Mouse (Mus musculus) splenic B cell, adult 2 months (primary cell): ENCODE results near the gene Supv3l1.
"Not testable (repeated sequence)": the region's sequence is repeated elsewhere in the genome, so short reads cannot be mapped to it uniquely, and the experiment has no call there.

ENCODE experiments used
- DNase-seq: peaks from one replicate; pipeline ENCODE4 v3.0.0-alpha.2; 2011; ENCODE audit warnings: low read depth, low spot score
- H3K27me3 ChIP-seq: 2 replicates; pipeline ENCODE4 v1.6.1; 2012; ENCODE audit warnings: mild to moderate bottlenecking, low read length, moderate library complexity, mixed read lengths; ENCODE audit not compliant: control insufficient read depth, poor library complexity, insufficient read depth, severe bottlenecking
- H3K36me3 ChIP-seq: 2 replicates; pipeline ENCODE4 v1.6.1; 2012; ENCODE audit warnings: mild to moderate bottlenecking, low read length, moderate library complexity, mixed read lengths; ENCODE audit not compliant: control insufficient read depth, poor library complexity, insufficient read depth, severe bottlenecking

Gene Supv3l1

DNA sequence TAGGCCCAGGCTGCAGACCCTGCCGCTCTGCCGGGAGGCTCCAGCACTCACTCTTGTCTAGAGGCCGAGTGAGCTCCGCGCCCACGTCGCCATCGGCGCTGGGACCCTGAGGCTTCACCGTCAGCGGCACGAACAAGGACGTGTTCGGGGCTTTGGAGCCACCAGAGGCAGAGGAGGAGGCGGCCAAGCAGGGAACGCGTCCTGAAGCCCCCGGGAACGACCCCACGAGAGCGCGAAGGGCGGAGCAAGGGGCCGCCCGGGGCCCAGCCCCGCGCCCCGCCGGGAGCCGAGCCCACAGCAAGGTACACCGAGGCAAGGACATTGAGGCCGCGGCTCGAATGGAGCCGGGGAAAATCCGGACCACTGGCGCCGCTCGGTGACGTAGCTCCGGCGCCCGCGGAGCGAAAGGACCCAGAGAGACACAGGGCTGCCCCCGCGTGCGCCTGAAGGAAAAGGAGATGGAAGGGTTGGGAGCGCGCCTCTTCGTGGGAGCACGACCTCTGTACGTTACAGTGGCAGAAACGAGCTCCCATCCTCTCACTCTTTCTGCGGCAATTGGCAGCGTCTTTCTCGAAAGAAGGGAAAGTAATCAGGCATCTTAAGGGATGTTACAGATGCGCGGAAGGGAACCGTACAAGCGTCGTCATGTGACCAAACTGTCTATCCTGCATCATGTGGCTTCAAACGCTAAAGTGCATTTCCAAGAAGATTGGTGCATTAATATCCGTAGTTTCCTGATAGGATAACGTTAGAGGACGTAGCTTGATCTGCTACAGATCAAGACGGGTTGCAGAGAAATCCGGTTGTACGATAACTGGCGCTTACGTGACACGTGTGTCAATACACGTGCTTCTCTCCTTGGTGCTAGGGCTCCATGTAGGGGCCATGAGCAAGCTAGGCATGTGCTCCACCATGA lies at the start of gene Supv3l1, which contains the start of gene 4930507D05Rik:
Gene Supv3l1 (minus strand): TSS at position 375 of the 916 bp plus-strand sequence.
Gene 4930507D05Rik (plus strand): TSS at position 126 of the 916 bp plus-strand sequence.
- H3K36me3 ChIP-seq = peaks cover 4% of the 10 kb centered on the region
- peak; percentile 92 for DNase-seq
- no peaks in the 10 kb centered on the region for H3K27me3 ChIP-seq

DNA sequence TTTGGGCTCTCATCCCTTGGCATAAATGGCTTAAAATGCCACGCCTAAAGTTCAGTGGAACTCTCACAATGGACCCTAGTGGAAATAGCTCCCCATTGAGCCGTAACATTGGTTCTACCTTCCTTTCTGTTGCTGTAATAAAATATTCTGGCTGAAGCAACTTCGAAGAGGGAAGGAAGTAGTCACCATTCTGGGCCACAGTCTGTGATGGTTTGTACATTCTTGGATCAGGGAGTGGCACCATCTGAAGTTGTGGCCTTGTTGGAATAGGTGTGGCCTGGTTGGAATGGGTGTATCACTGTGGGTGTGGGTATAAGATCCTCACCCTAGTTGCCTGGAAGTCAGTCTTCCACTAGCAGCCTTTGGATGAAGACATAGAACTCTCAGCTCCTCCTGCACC lies 42.1 kb upstream of the Supv3l1 start:
- peaks cover 23% of the 10 kb centered on the region for H3K36me3 ChIP-seq
- peak; percentile 33 for DNase-seq
- not testable (repeated sequence) for H3K27me3 ChIP-seq

DNA sequence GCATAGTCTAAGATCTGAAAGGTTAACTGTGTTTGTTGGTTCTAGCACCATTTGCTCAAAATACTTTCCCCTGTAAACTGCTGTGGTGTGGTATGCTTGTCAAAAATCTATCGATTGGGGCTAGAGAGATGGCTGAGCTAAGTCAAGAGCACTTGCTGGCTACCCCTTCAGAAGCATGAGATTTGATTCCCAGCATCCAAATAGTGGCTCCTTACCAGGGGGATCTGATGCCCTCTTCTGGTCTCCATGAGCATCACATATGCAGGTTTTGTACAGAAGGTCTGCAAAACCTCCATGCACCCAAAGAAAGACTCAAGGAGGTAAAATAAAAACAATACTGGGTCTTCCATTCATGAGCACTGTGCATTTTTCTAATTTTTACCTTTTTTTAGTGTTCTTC lies 38.7 kb upstream of the Supv3l1 start:
- no peaks in the 10 kb centered on the region for H3K27me3 ChIP-seq
- peak; percentile 73 for DNase-seq
- peaks cover 6% of the 10 kb centered on the region; the same call in 1 of the 2 replicates for H3K36me3 ChIP-seq

DNA sequence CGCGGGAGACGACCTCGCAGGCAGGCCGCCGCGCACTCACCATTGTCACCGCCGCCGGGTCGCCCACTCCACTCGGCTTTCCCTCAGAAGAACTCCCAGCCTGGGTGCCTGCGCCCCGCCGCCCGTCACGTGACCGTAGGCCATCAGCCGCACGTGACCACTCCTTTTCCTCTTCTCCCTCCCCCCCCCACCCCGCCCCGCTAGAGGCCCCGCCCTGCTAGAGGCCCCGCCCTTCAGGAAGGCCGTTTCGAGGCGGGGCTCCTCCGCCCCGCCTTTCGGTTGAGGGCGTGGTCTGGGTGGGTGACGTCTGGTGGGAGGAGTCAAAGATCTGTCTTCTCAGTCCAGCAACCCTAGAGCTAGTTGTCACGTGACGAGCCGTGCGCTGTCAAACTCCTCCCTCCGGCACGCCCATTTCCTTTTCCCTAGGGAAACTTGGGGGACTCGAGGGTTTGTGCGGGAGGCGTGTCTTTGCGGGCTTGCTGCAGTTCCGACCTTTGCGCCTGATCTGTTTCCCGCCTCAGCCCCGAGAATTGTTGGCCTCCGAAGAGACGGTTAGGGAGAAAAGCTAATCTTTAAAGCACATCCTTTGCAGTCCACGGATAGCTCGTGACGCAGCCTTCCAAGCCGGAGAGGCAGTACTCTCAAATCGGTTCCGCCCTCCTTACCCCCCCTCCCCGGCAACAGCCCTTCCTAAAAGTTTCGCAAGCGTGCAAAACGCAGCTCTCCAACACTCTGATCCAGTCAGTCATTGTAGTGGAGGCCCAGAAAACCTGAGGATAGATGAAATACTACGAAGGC lies 37.3 kb upstream of the Supv3l1 start, which contains the start of gene Vps26a:
Gene Vps26a (minus strand): TSS at position 188 of the 798 bp plus-strand sequence.
- H3K27me3 ChIP-seq = no peaks in the 10 kb centered on the region
- H3K36me3 ChIP-seq = 0 out of 2 replicates have a peak, but pooled peaks cover 4% of the 10 kb centered on the region
- DNase-seq = peak; percentile 99

DNA sequence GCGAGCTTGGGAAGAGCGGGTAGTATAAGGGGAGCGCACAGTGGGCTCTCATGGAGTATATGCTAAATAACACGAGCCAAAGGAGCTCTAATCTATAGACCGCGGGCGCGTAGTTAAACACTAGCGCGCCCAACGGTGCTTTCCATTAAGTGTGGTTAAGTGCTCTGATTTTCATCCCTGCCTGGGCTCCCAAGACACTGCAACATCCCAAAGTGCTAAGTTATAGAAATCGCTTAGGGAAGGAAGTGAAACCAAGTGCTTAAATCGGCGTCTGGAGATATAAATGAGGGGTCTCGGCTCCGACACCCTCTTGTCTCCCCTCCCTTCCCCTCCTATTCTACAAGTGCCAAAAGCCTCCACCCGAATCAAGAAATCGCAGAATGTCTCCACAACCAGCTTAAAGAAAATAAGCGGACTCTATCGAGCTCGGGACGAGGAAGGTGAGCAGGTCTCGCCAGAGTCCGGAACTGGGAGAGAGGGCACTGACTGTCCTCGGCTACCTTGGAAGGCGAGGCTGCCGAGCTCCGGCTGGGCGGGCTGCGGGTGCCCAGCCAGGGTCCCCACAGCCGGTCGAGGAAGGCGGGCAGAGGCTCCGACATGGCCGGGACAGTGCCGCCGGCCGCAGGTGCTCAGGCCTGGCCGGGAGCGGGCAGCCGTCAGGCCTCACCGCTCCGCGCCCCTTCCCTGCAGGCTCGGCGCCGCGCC lies 36.5 kb upstream of the Supv3l1 start:
- Histone ChIP-seq H3K27me3 (no peaks in the 10 kb centered on the region), H3K36me3 (0 out of 2 replicates have a peak, but pooled peaks cover 4% of the 10 kb centered on the region)
- peak; percentile 53 for DNase-seq

DNA sequence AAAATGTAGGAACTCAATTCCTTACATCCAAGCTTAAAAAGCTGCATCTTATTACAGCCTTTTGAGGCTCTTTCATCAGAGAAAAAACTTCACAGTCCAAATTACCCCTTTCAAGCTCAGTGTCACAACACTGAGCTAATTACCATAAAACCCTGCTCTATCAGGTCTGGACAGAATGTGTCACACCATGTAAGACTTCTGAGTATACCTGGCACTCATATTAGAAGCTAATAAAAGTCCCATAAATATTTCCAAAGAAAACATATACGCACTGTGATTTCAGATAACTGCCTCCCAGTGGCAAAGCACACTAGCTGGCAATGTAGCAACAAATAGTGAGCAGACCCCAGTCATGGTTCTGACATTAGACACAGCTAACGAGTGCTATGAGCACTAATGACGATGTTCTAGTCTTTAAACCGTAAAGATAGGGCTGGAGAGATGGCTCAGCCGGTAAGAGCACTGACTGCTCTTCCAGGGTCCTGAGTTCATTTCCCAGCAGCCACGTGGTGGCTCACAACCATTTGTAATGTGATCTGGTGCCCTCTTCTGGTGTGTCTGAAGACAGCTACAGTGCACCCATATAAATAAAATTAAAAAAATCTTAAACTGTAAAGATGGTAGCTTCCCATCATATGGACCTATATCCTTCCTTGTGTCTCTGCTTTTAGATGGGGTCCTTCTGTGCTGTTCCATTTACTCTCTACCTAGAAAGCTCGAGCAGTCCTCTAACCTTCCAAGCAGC lies 31.7 kb upstream of the Supv3l1 start:
- DNase-seq = no peak
- no peaks in the 10 kb centered on the region for H3K27me3 ChIP-seq
- no peaks in the 10 kb centered on the region for H3K36me3 ChIP-seq

DNA sequence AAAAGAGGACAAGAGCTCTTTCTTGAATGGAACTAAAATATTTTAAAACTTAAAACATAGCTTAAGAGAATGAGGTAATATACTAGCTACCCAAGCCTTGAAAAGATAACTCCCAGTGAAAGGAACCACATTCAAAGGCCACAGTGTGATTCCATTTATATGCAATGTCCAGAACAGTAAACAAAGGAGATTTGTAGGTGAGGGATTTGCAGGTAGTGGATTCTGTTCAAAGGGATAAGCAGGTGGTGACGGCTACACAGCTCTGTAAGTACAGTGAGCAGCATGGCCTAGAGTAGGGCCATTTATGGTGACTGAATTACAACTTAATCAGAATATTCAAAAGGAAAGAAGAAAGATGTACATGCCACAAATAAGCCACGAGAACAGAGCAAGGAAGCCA lies 27.4 kb upstream of the Supv3l1 start:
- Histone ChIP-seq H3K27me3 (no peaks in the 10 kb centered on the region), H3K36me3 (0 out of 2 replicates have a peak, but pooled peaks cover 5% of the 10 kb centered on the region)
- DNase-seq = no peak

DNA sequence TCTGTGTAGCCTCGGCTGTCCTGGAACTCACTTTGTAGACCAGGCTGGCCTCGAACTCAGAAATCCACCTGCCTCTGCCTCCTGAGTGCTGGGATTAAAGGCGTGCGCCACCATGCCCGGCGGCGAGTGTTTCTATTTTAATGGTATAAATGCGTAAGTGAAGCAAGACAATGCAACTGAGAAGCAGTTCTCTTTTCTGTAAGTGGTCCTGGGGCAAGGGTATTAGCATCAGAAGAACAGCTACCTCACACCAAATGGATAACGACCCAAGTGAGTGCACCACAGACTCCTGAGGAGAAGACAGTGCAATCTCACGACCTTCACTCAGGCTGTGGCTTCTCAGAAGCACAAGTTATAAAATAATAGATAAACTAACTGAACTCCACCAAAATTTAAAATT lies 25.4 kb upstream of the Supv3l1 start:
- Histone ChIP-seq H3K36me3 (0 out of 2 replicates have a peak, but pooled peaks cover 5% of the 10 kb centered on the region), H3K27me3 (no peaks in the 10 kb centered on the region)
- DNase-seq = no peak

DNA sequence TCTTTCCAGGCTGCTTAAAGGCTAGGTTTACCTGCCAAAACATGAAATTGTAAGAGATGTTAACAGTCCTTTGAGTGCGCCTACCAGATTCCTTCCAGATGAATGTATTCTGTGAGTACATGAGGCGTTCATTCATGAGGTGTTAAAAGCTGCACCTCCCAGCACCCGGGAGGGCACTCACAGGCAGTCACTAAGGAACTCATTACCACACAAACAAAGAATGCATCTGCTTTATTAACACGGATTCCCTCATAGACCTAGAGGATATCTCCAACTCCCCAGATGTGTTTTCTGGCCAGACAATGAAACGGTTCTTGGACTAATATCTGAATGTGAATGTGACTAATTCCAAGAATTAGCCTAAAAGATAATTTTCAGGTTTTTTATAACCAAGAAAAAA lies 21.6 kb upstream of the Supv3l1 start:
- no peak for DNase-seq
- no peaks in the 10 kb centered on the region for H3K27me3 ChIP-seq
- H3K36me3 ChIP-seq = peaks cover 5% of the 10 kb centered on the region; the same call in 1 of the 2 replicates

DNA sequence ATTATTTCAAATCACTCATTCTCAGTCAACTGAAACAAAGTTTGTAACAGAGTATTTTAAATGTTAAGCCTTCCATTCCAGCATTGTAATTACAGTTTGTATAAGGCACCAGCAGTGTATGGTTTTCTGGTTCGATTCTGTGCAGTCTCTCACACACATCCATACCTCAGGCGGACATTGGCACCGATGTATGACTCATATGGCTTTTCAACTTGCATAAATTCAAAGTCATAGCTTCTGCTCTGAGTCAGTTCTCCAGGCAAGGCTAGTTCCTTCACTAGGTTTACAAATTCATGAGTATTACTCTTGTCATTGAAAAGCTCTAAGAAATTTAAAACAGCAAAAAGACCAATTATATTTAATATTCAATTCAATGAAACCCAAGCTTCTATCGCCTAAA lies 20.2 kb upstream of the Supv3l1 start:
- H3K36me3 ChIP-seq = no peaks in the 10 kb centered on the region; the same call in 1 of the 2 replicates

DNA sequence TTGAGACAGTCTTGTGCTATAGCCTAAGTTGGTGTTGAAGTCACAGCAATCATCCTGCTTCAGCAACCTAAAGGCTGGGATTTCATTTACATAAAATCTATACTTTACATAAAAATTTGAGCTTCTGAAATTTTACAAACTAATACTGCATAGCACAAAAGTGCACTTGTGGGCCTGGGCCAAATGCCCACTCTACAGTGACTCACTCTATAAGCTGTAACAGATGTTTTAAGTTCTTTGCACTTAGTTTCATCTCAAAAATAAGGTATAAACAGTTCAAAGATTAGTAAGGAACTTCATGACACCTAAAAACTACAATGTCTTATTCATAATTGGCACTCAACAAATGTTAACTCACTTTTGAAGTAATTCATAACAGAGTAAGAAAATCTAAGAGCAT lies 11.8 kb upstream of the Supv3l1 start:
- H3K36me3 ChIP-seq = peaks cover 8% of the 10 kb centered on the region
- H3K27me3 ChIP-seq = no peaks in the 10 kb centered on the region; the same call in 1 of the 2 replicates
- DNase-seq = no peak

More for the DNA sequence above, 20.2 kb upstream of the Supv3l1 start:
- H3K27me3 ChIP-seq = no peaks in the 10 kb centered on the region
- no peak for DNase-seq

DNA sequence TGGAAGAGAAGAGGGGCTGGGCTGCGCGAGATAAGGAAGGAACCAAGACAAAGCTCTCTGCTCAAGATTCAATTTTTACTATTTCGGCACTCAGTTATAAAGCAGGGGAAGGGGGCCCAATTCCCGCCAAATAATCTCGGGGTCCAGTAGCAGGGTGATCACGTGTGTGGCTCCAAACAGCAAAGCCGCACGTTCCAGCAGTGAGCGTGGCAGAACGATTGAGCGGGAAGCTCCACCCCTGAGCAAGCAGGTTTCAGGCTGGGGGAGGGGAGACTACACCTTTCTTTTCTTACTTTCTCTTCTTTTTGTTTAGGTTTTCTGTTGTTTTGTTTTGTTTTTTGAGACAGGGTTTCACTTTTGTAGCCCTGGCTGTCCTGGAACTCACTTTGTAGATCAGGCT lies 2.5 kb upstream of the Supv3l1 start:
- not testable (repeated sequence) for H3K36me3 ChIP-seq, H3K27me3 ChIP-seq, DNase-seq

DNA sequence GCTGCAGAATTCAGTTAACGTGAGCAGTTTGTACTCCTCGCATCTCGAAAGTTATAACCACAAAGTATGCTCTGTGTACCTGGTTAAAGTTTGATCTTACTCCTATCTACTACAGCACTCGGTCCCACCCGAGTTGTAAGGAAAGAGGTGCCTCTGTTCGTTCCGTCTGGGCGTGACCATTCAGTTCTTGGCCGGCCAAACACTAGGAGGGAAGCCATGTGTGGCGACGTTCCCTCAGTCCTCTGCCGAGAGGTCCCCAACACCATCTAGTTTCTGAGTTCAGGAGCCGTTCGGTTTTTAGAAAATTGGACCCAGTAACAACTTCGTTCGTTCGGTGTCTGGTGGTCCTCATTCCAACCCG lies 722 bp upstream of the Supv3l1 start:
- DNase-seq = no peak

DNA sequence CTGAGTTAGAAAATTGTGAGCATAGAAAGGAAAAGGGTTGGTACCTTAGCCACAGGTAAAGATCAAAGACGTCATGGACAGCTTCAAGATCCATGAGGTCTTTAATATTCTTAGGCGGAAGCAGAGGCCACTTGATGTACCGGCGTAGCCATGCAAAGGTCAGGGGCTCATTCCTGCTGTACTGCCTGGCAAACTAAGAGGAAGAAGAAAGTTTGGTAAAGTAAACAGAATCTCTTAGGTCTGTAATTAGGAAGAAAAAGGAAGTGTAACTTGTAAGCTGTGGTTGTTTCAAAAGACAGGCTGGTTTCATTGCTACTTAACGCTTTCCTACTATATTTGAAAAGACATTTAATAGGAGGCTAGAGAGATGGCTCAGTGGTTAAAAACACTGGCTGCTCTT lies 19.1 kb downstream of the Supv3l1 start:
- Histone ChIP-seq H3K27me3 (no peaks in the 10 kb centered on the region), H3K36me3 (peaks cover 15% of the 10 kb centered on the region)
- no peak for DNase-seq

More for the DNA sequence above, 722 bp upstream of the Supv3l1 start:
- H3K36me3 ChIP-seq = peaks cover 4% of the 10 kb centered on the region
- no peaks in the 10 kb centered on the region for H3K27me3 ChIP-seq
